Mouse (Mus musculus) urinary bladder, postnatal 14 days (tissue): ENCODE results near the gene Fzr1.

Experiments used
- DNase-seq: peaks from one replicate; pipeline ENCODE4 v3.0.0; 2021; ENCODE audit warnings: low spot score

Gene Fzr1

GRCm38 (mm10) chr10:81382039-81382438, 3.7 kb upstream of the Fzr1 start:
- no peak for DNase-seq

GRCm38 (mm10) chr10:81379809-81380378, 1.6 kb upstream of the Fzr1 start:
- DNase-seq = no peak

- no peak for DNase-seq
Measured at GRCm38 (mm10) chr10:81379183-81379553, 852 bp upstream of the Fzr1 start.

- peak; percentile 100 for DNase-seq
Measured at GRCm38 (mm10) chr10:81378553-81379182, 352 bp upstream of the Fzr1 start.

- DNase-seq = no peak
Measured at GRCm38 (mm10) chr10:81377362-81377664, 1.0 kb downstream of the Fzr1 start.

GRCm38 (mm10) chr10:81376561-81377361, 1.6 kb downstream of the Fzr1 start:
- DNase-seq = no peak

GRCm38 (mm10) chr10:81375322-81375721, 3.0 kb downstream of the Fzr1 start:
- no peak for DNase-seq

- no peak for DNase-seq
Measured at GRCm38 (mm10) chr10:81367207-81367495, 11.2 kb downstream of the Fzr1 start.

- no peak for DNase-seq
Measured at GRCm38 (mm10) chr10:81366477-81367206, 11.7 kb downstream of the Fzr1 start.

GRCm38 (mm10) chr10:81365672-81366476, 12.4 kb downstream of the Fzr1 start, which contains the start of gene 4930404N11Rik:
Gene 4930404N11Rik, minus strand, starts transcription at chr10:81365816.
- DNase-seq = no peak

GRCm38 (mm10) chr10:81365073-81365472, 13.2 kb downstream of the Fzr1 start:
- no peak for DNase-seq

GRCm38 (mm10) chr10:81364666-81365065, 13.7 kb downstream of the Fzr1 start:
- peak; percentile 56 for DNase-seq

- no peak for DNase-seq
Measured at GRCm38 (mm10) chr10:81363436-81364346, 14.6 kb downstream of the Fzr1 start.

- DNase-seq = no peak
Measured at GRCm38 (mm10) chr10:81362336-81362949, 15.9 kb downstream of the Fzr1 start.

GRCm38 (mm10) chr10:81360721-81361120, 17.6 kb downstream of the Fzr1 start:
- DNase-seq = no peak

- DNase-seq = no peak
Measured at GRCm38 (mm10) chr10:81358841-81359240, 19.5 kb downstream of the Fzr1 start.

GRCm38 (mm10) chr10:81358209-81358608, 20.1 kb downstream of the Fzr1 start:
- DNase-seq = no peak

- peak; percentile 93 for DNase-seq
Measured at GRCm38 (mm10) chr10:81356991-81357844, 21.1 kb downstream of the Fzr1 start, which contains the start of gene Mfsd12. Gene Mfsd12, plus strand, starts transcription at chr10:81357491.

- DNase-seq = no peak
Measured at GRCm38 (mm10) chr10:81356352-81356990, 21.8 kb downstream of the Fzr1 start.
